Mouse (Mus musculus): ENCODE results near the gene Zbtb7b. TPM values are rescaled to one million over a fixed set of nuclear protein-coding genes. Genes with fewer than 3 reads are reported as not detected.
A peak's percentile ranks its signal among the peaks of the same experiment; 100 is the strongest.

The Zbtb7b gene
- total RNA-seq, 2 experiments from 2014 or later, result 19.1 to 21.8 TPM

DNA sequence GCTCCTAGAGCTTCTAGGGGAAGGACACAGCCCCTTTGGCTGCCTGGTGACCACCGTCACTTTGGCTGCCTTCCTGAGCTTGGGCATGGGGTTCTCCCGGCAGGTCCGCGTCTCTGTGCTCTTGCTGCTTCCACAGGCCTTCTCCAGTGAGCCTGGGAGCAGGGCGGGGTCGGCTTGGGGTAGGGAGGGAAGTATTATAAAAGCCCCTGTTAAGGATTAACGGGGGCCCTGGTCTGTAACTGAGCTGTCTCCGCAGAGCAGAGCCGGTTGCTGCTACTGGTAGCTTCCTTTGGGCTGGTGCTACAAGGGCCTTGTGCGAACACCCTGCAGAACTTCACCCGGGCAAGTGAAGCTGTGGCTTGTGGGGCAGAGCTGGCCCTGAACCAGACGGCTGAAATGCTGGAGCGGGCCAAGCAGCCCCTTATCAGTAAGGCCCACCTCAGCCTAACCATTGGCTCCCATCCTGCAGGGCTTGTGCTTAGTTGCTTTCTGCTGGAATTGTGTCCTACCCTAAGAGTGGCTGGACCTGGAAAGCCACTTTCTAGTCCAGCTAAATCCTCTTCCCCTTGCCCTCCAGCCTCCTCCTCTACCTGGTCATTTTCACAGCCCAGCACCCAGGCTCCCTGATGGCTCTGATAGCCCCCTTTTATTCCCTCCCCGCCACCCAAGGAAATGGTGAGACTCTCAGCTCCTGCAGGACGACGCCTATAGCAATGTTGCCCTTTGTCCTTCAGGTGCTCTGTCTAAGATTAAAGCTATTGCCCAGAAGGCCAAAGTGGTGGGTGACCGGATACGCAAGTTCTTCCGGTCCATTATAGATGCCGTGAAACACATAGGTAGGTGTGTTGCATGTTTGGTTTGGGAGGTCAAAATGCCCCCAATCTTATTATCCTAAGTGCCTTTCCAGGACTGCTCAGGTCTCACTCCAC is 28.8 kb downstream of the Zbtb7b start:
- no peak for DNase-seq

DNA sequence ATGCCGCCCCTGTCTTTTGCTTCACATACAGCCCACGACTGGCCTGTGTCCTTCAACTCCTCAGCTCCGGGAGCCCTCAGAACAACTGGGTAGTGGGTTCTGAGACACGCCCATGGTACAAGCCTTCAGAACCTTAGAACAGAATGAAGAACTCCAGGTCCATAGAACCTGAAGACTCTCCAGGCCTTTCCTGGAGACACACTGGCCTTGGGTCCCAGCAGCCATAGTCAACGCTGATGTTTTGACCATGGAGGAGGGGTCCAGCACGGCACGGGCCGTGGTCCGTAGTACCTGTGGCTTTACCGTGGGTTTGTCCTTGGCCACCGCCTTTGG is 29.5 kb downstream of the Zbtb7b start, which contains the start of gene Dcst1:
TSS of gene Dcst1 (minus strand) at position 101 of the 333 bp plus-strand sequence.
- DNase-seq, result no peak

DNA sequence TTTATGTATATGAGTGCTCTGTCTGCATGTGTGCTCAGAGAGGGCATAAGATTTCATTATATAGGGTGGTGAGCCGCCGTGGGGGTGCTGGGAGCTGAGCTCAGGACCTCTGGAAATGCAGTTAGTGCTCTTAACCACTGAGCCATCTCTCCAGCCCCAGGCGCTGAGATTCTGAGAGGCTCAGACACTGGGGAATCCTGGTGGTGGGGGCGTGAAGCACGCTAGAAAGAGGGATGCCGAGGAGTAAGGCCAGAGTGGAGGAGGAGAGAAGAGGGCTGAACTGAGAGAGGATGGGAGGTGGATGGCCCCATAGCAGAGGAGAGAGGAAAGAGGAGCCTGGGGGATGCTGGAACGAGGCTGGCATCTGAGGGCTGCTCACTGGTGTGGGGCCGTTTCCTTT is 29.9 kb downstream of the Zbtb7b start:
- no peak for DNase-seq

DNA sequence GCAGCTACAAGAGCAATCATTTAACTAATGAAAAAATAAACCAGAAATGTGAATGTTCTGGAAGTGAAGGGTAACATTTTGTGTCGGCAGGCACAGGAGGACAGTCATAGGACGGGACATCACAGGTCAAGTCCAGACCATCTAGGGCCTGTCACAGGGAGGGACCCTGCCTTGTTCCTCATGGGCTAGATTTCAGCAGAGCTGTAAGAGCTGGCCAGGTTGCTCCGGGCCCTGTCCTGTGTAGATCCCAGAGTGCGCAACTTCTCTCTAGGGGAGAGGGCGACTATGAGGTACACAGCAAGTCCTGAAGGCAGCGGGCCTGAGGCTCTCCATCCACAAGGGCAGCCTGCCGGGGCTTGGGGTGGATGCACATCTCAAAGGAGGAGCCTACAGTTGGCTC is 32.9 kb downstream of the Zbtb7b start, which contains the start of gene Dcst2:
TSS of gene Dcst2 (plus strand) at position 301 of the 400 bp plus-strand sequence.
- no peak for DNase-seq

DNA sequence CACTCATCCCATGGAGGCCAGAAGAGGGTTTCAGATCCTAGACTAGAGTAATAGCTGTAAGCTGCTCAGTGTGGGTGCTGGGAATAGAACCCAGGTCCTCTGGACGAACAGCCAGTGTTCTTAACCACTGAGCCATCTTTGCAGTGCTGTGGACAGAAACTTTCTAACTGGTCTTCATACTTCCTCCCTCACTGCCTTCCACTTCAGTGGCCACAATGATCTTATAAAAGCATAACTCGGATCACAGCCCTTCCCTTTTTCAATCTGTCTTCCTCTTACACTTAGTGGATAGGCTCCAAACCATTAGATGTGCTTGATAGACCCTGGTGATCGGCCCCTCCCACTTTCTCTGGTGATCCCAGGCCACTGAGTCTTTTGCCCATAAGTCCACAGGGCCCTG is 34.3 kb downstream of the Zbtb7b start:
- DNase-seq, result no peak

DNA sequence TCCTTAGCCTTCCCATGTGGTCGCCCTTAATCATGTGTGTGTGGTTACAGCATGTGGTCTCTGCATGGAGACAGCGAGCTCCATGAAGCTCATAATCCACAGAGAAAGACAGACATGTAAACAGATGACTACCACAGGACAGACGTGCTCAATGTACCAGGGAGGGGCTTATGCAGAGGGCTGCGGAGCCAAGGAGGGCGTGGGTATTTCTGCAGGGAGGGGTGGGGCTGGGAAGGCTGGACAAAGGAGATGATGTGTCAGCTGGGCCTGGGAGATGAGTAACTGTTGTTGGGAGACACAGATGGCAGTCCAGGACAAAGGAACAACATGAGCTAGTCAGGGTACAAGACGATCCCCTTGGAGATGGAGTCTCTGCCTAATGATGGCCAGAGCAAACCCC is 34.9 kb downstream of the Zbtb7b start:
- no peak for DNase-seq

DNA sequence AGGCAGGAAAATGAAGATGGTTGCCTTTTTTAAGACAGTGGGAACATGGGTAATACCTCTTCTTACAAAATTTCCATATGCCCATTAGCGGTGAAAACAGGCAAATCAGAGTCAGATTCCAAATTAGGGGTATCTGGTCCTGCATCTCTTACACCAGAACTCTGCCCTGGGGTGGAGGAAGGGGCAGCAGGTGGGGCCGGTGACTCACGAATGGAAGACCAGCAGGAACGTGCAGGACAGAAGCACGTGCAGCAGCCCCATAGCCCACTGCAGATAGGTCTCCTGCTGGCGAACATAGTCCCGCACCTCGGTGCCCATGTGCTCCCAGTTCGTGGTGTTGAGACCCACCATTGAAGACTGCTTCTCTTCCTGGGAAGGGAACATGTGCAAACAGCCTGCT is 38.5 kb downstream of the Zbtb7b start:
- no peak for DNase-seq

DNA sequence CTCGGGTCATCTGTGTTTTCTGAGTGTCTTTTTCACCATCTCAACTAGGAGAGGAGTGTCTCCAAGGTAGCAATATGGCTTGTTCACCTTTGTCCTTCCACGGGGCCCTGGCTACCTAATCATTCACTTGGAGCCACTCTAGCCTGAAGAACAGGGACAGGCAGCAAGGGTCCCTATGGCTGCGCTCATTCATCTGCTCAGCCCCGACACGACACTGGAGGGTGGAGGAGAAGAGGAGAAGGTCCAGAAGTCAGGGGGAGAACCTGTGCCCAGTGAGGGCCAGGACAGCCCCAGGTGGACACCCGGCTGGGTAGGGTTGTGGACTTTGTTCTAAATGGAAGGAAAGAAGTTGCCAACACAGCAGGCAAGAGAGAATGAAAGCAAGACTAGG is 39.1 kb downstream of the Zbtb7b start:
- no peak for DNase-seq

DNA sequence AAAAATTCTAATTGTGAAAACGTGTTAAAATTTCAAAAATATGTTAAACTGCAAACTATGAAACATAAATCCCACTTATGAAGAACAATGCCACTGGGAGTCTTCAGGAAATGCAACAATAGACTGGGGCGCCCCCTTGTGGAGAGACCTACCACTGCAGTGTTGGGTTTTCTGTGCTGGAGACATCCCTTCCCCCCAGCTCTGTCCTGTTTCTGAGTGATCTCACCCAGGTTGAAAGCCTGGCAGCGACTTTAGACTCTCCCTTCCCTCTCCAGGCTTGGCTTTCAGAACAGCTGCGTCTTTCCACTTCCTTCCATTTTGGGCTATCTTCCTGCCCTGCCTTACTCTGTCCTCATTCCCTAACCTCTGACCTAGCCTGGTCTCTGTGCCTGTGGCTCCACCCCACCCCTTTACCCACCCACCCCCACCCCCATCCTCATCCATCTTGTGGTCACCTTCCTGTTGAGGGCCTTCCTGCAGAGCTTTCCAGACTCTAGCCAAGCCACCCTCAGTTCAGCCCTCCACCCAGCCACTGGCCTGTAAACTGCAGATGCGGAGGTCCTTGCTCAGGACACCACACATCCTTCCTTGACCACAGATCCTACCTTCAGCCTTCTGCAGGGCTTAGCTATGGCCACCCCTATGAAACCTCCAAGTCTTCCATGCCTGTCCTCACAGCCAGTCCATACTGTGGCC is 39.6 kb downstream of the Zbtb7b start:
- DNase-seq, result peak; percentile 89

DNA sequence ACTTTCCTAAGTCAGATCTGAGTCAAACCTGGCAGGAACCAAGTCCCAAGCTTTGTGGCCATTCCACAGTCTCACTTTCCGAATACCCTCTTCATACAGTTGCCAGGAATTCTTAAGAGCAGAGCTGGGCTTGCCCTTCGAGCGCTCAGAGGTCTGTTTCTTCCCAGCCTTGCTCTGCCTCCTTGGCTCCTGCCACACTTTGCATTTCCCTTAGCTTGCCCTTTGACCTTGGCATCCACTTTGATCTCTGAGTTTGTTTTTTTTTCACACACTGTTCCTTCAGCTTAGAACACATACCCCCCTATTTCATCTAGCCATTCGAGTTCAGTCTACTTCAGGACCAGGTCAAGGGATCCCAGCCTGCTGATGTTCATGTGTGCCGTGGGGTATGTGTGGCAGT is 43.3 kb downstream of the Zbtb7b start:
- DNase-seq, result no peak

DNA sequence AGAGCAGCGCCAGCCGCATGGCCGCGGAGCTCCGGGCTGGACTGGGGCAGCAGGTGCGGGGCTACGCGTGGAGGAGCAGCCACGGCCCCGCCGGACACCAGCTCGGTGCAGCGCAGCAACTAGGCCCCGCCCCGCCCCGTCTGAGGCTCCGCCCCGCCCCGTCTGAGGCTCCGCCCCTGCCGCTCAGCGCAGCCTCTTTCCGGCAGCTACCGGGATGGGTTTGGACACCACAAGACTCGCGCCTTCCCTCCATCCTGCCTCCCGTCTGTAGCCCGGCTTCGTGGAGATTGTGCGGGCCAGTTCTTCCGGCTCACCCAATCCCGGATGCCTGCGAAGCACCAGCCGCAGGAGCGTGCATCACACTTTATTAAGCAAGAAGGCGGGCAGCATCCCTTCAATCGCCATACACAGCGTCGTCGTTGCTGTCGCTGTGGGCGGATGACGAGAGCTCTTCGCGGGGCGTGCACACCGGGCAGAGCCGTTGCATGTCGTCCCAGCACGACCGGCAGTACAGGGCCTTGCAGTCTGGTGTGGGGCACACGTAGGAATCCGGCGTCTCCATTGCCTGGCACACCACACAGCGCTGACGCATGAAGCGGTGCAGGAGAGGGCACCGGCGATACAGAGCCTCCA is 44.6 kb downstream of the Zbtb7b start, which contains the start of gene Adam15:
TSS of gene Adam15 (minus strand) at position 128 of the 633 bp plus-strand sequence.
- DNase-seq, result peak; percentile 93

DNA sequence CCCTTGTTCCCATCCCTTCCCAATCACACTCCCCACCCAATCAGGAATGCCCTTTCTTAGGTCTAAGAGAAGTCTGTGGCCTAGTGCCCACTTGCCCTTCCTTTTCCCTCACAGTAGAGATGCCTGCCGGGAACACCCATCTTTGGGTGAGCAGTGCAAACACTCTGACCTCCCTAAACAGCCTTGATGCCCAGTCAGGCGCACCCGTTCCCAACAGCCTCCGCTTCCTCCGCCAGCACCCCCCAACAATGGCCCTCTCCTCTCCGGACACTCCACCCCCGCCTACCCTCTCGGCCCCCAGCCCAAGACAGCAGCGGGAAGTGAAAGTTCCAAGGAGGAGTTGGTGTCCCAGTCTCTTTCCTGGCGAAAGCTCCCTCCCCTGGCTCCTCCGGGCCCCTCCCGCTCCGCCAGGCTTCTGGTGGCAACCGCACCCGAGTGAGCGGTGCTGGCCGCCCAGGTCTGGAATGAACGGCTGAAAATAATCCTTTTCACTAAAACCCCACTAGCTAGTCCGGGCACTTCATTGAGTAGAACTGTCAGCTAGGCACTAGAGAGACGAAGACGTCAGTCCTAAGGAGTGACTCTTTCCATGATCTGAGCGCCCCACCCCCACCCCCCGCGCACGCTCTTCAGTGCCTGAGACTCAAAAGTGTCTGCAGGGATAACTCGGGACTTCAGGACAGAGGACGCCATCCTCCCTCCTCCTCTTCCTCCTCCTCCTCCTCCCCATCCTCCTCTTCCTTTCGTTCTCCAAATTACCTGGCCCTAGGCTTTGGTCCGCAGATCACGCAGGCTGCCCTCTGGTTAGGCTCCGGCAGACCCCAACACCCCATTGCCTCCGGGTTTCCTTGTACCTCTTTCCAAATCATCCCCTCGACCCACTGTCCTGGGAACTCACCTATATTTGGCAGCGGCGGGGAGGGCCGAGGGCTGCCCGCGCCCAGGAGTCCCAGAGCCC is 45.4 kb downstream of the Zbtb7b start:
- DNase-seq, result peak; percentile 52

DNA sequence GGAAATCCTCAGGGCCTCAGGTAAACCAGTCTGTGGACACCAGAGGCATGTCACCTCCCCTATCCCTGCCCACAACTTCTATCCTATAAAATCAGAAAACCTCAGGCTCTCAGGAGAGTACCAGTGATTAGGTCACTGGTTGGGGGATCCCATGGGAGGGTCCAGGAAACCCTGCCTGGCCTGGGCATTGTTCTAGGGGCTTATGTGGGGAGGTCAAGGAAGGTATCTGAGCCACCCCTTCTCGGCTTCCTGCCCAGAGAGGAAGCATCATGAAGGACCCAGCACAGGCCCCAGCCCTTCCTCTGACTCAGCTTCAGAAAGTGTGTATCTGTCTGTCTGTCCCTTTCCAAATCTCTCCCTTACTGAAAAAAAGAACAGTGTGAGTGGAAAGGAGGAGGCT is 46.7 kb downstream of the Zbtb7b start:
- no peak for DNase-seq

DNA sequence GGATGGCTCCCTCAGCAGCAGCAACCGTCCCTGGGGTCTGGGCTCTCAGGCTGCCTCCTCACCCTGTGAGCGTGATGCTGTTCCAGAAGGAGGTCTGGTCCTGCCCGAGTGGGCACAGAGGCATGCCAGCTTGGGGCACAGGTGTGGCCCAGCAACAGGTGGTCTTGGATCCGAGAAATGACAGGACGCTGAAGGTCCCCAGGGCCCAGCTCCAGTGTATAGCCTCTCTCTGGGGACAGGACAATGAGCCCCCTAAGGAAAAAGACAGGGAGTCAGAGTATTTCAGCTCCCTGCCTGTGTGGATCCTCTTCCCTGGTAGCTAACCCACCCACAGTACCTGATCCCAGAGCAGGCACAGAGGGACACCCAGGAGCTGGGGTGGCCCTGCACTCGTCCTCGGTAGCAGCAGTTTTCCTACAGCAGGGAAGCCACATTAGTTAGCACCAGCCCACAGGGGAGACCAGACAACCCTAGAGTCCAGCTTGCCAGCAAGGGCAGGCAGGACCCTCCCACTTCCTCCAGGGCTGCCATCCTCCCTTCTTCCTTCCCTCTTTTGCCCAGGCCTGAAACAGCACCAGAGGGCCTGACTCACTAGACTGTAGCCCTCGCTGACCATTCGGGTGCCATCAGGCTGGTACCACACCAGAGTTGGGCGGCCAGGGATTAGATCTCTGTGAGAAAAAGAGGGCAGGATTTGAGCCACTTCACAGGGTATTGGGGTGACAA is 47.6 kb downstream of the Zbtb7b start:
- DNase-seq, result no peak

DNA sequence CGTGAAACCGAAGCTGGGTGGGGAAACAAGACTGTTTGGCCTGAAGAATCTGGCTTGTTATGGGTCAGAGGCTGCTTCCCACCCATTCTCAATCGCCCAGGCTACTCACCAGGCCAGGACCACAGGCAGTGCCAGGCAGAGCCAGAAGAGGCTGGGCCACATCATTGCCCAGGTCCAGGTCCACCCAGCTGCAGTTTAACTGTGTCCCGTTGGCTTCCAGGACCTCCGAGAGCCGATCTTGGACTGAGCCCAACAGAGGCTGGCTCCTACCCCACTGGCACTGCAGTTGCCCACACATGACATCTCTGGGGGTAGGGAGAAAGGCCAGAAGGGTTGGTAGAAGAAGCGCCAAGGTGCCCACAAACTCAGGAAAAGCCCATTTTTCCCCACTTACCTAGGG is 51.3 kb downstream of the Zbtb7b start:
- no peak for DNase-seq

DNA sequence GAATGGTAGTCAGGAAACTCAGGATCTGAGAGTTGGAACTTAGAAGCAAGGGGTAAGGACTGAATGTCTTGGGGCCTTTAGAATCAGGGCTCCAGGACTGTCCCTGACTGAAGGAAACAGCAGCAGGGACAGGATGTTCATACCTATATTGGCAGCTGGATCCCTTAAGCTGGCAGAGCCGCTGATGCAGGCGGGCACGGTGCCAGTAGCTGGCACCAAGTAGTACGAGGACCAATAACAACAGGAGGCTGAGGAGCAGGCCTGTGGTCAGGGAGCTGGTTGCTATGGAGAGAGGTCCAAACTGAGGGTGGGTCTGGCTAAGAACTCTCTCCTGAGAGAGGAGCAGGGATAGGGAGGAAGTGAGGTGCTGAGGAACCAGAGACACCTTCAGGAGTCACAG is 52.8 kb downstream of the Zbtb7b start:
- DNase-seq, result no peak

DNA sequence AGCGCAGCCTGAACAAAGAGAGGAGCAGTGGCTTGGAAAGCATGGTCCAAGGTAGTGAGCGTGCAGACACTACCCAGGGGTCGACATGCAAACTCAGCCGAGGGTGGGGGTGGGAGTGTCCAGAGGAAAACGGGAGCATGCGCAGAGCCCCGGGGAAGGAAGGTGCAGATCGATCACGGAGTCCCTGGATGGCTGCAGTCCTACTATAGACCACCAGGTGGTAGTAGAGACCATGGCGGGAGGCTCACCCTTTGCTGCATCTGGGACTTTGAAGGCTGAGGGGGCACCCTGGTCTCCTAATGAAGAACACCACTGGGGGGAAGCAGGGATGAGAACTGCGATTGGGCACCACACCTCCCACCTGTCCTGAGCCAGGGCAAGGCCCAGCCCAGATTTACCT is 54.1 kb downstream of the Zbtb7b start:
- DNase-seq, result peak; percentile 81

DNA sequence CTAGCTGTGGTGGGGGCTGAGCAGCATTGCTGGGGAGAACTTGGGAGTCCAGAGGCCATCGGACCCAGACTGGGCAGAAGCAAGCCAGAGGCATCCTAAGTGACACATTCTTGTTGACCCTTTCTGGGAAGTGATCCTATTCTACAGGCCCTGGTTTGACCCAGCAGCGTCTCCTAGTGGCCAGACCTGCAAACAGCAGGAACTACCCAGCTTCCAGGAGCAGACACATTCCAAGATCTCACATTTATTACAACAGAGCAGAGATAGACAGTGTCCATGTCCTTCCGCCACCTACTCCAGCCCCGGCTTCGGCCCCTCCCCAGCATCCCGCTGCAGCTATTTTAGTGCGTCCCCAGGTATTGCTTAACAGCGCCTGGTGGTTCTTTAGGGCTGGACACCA is 55.2 kb downstream of the Zbtb7b start:
- peak; percentile 70 for DNase-seq

DNA sequence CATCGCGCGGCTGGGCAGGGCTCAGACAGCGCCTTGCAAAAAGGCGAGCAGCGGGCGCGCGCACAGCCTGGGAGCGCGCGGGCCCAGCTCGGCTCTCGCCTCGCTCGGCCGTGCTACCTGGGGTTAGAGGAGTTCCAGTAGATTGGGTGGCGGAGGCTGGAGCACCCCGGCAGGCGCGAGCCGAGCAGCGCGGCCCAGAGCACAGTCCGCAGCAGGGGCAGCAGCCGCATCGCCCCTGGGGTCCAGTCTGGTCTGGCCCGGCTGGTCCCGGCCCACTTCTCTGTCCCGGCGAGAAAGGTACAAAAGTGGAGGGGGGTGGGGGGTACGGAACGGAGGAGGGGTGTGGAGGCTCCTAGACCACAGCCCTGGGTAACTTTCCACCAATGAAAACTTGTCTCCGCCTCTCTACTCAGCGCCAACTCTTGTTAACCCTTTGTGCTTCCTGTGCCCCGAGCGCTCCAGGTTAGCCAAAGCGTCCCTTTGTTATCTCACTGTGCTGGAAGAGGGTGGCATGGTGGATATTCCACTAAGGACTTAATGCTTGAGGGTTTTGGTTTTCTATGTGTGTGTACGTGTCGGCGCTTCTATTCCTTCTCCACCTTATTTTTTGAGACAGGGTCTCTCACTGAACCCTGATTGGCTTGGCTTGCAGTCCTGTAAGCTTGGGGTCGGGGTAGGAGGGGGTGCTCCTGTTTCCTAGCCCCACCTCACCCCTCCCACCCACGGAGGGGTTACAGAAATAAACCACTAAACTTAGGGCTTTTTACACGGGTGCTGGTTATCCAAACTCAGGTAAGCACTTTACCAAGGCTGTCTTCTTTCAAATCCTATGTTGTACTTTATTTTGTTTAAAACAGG is 56.6 kb downstream of the Zbtb7b start, which contains the start of gene Efna4:
TSS of gene Efna4 (minus strand) at position 308 of the 858 bp plus-strand sequence.
- peak; percentile 47 for DNase-seq

Measured in gastrocnemius, postnatal 10 days (tissue).